Mouse (Mus musculus) ovary, postnatal 36 days (tissue): ENCODE results near the gene Sema6d.

ENCODE experiments used
- DNase-seq: peaks from one replicate; pipeline ENCODE4 v3.0.0; 2022; ENCODE audit warnings: low spot score, mixed read lengths

The Sema6d gene

DNA sequence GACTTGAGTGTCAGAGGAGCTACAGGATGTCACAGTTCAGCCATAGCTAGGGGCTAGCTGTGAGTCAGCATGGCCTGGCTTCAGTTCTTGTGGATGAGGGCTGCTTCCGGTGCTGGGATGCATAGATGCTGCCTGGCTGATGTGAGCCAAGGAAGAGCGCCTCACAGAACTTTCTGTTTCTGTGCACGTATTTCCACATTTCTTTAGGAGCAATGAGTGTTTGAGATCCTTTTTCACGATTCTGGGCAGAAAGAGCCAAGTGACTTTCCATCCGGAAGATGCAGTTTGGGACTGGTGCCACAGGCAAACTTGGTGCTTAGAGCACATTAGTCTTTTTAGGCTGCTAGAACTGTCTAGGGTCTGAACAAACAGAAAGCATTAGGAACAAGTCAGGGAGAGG is 561.4 kb downstream of the Sema6d start:
- no peak for DNase-seq

DNA sequence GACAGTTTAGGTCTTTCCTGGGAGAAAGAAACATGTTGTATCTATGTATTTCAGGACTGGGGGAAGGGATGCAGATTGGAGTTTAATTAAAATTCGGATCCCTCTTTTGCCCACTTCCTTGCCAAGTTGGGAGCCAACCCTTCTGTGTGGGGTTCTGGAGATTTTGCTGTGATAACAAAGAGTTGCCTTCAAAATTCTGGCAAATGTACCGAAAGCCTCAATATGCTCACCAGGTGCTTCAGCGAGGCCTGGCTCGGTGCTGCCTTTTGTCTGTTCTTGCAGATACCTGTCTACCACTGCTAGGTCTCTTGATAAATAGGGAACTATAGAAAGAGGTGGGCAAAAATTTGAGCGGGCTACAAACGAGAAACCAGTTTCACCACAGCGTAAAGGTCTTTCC is 563.4 kb downstream of the Sema6d start:
- DNase-seq: no peak

DNA sequence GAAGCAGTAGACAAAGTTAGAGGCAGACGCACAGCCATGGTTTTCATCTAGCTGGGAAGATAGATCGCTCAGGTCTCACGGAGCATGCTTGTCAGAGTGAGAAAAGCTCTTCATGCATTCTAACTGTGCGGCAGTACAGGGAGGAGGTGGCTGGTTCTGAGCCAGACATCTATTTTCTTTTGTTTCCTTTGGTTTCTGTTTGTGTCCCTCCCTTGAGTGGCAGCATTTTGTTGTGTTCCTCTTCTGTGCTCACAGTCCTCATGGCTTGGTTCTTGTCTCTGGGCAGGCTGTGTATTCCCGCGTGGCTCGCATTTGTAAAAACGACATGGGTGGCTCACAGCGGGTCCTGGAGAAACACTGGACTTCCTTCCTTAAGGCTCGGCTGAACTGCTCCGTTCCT is 567.6 kb downstream of the Sema6d start:
- no peak for DNase-seq

DNA sequence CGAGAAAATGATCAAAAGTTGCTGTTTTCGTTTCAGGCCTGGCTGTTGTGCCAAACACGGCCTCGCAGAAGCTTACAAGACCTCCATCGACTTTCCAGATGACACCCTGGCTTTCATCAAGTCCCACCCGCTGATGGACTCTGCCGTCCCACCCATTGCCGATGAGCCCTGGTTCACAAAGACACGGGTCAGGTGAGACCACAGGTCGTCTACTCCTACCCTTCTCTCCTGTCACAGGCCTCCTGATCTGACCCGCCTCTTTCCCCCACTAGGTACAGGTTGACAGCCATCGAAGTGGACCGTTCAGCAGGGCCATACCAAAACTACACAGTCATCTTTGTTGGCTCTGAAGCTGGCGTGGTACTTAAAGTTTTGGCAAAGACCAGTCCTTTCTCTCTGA is 568.6 kb downstream of the Sema6d start:
- no peak for DNase-seq

GRCm38 (mm10) chr2:124659601-124660000 is 569.8 kb downstream of the Sema6d start:
- no peak for DNase-seq

DNA sequence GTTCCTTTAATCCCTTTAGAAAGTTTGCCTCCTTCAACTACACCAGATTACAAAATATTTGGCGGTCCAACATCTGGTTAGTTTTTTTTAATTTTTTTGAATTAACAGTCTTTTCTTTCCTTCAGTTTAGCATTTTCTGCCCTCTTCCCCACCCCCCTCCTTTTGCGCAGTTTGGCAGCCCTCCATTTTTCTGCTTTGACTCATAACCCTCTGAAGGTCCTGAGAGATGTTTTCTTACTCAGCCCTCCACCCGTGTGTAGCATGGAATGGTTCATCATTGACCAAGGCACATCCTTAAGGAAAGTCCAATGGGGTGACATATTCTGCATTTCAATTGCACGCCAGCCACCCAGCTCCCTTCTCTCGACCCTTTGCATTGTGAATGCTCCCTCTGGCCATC is 570.9 kb downstream of the Sema6d start:
- no peak for DNase-seq

DNA sequence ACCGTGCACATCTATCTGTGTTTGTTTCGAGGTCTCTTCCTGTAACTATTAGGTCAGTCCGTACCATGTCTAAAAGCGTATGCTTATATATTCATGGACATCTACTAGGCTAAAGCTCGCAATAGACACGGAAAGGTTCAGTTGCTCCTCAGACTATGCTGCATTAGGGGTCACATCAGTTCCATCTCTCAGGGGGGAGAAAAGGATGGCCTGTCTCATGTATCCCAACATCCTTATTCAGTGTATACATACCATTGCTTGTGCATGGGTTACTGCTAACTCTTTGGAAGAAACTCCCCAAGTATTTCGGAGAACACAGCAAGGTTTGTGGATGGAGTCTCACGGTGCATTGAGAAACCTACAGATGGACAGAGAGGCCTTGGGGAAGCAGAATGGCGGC is 571.5 kb downstream of the Sema6d start:
- no peak for DNase-seq

DNA sequence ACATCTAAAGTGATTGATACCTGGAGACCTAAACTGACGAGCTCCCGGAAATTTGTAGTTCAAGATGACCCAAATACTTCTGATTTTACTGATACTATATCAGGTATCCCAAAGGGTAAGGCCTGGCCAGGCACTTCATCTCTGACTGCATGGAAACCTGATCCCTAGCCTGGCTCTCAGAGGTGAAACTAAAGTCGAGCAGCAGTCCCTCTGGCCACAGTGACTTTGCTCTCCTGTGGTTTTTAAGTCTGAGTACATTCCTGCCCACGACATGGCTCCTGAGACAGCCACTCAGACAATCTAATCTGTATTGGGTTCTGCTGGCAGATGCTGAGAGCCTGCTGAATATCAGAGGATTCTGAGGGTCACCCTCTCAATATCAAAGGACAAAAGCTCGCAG is 572.5 kb downstream of the Sema6d start:
- DNase-seq: no peak

- DNase-seq: no peak
Observed at GRCm38 (mm10) chr2:124664191-124664590, 574.4 kb downstream of the Sema6d start.

DNA sequence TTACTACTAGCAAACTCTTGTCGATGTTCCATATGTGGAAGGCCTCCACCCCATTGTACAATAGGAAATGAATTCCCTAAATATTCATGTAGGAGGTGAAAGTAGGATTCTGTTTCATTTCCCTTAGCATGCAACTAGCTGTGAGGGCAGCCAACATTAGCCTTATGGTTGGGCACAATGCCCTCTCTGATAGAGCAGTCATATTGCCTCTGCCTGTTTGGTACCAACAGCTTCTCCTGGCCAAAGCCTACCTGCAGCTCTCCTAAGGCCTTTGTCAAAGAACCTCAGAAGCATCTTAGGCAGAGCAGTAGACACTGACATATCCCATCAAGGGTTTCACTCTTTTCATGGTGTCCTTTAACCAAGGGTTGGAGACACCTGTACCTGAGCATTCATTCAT is 578.7 kb downstream of the Sema6d start:
- DNase-seq: no peak

DNA sequence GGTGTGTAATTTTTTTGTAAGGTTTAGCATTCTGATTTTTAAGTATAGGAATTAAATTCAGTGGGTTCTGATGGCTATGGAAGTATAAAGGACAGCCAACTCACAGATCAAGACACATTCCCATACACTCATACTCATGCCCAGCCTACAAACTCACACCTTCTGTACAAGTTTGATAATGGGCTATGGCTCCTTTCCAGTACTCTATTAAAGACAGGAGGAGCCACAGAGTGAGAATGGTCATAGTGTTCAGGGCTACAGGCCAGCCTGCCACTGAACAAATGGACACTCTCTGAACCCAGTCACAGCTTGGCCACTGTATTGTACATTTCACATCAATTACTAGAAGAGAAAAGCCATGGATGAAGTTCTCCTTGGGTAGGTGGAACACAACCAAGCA is 583.3 kb downstream of the Sema6d start:
- DNase-seq: no peak

DNA sequence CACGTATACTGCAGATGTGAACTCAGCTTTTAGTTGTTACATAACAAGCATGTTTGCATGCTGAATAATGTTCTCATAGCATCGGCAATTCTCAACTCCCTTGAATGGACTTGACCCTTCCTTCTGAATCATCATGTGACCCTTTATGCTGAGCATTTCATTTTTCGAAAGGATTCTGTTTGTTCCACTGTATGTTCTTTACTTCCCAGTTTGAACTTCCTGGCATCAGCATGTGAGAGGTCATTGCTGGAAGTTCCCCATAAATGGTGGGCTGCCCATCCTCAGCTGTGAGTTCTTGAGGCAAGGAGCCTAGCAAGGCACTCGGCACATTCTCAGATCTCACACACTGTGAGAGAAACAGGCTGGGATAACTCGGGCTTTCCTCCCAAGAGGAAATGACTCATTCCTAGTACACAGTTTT is 594.7 kb downstream of the Sema6d start:
- DNase-seq: no peak

GRCm38 (mm10) chr2:124690372-124690771 is 600.6 kb downstream of the Sema6d start:
- DNase-seq: no peak

- no peak for DNase-seq
Observed at GRCm38 (mm10) chr2:124702621-124703020, 612.9 kb downstream of the Sema6d start.

DNA sequence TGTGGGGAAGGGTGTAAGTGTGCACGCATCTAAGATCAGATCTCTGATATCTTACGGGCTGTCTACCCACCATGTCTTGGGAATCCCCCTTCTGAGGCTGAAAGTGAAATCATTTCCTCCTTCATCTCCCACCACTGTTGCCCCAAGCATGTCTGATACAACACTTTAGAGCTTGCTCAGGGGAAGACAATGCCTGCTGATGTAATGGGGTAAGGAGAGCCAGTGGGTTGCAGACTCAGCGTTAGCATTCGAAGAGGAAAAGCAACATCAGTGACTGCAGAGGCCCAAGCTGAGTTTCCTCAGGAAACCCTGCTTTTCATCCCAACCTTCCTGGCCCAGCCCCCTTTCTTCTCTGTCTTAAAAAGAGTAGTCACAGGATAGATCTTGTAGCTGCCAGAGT is 615.2 kb downstream of the Sema6d start:
- no peak for DNase-seq

- DNase-seq: no peak
Observed at GRCm38 (mm10) chr2:124705806-124706205, 616.0 kb downstream of the Sema6d start.

DNA sequence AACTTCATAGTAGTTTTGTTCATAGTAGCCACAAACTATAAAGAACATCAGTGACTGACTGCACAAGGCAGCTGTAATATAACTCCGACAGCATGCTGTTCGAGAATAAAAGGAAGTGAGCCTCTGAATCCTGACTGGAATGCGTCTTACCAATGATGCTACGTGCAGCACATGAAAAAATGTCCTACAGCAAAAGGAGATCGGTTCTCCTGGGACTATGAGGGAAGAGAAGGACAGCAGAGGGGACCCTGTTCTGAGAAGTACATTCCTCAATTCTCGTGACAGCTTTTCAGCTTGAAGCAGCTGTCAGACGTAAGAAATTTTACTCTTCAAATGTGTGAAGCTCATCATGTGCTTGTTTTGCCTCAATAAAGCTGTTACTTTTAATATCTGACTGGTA is 617.1 kb downstream of the Sema6d start:
- no peak for DNase-seq
